Mouse (Mus musculus) layer of hippocampus, adult 2 months (tissue): ENCODE measurements around the gene Aff4. TPM values are rescaled to one million over a fixed set of nuclear protein-coding genes. Genes with fewer than 3 reads are reported as not detected.
A peak's percentile ranks its signal among the peaks of the same experiment; 100 is the strongest.

ENCODE experiments used
- DNase-seq, 2 experiments: peaks; one replicate each; pipeline ENCODE4 v3.0.0; 2022; ENCODE audit warnings: low spot score in 2 of 2
- H3K27ac ChIP-seq: fragments of 200-600 bp; 2 replicates; pipeline ENCODE4 v1.8.1; 2022
- H3K4me3 ChIP-seq: fragments of 200-600 bp; 2 replicates; pipeline ENCODE4 v1.8.1; 2022; ENCODE audit warnings: mild to moderate bottlenecking
- CTCF ChIP-seq: fragments of 200-600 bp; conservative IDR thresholded peaks from 2 replicates; pipeline ENCODE4 v1.8.1; 2022; ENCODE audit warnings: antibody characterized with exemption, mild to moderate bottlenecking, moderate library complexity
- microRNA-seq, 2 experiments: library from miRNA; unstranded; fragments of <30 nt; microRNA quantifications; one replicate each; pipeline ENCODE4 v1.2.0; 2021
- total RNA-seq, 2 experiments: library from RNA; stranded (reverse); gene quantifications; 2 replicates each; pipeline ENCODE4 v1.2.3; 2021

Gene Aff4
- total RNA-seq, 2 experiments from 2014 or later: 241 to 245 TPM

- no peak for DNase-seq
- no peak for TF ChIP-seq CTCF
- H3K27ac ChIP-seq: peak overlapping the region; percentile 76
- H3K4me3 ChIP-seq: peak overlapping the region; percentile 56
These were observed 113.2 kb downstream of the Aff4 start for GRCm38 (mm10) chr11:53463551-53464424.

- peak overlapping the region; percentile 90 for H3K27ac ChIP-seq
- peak; percentile 95 for TF ChIP-seq CTCF
These were observed 115.8 kb downstream of the Aff4 start for GRCm38 (mm10) chr11:53466231-53466971.

DNA sequence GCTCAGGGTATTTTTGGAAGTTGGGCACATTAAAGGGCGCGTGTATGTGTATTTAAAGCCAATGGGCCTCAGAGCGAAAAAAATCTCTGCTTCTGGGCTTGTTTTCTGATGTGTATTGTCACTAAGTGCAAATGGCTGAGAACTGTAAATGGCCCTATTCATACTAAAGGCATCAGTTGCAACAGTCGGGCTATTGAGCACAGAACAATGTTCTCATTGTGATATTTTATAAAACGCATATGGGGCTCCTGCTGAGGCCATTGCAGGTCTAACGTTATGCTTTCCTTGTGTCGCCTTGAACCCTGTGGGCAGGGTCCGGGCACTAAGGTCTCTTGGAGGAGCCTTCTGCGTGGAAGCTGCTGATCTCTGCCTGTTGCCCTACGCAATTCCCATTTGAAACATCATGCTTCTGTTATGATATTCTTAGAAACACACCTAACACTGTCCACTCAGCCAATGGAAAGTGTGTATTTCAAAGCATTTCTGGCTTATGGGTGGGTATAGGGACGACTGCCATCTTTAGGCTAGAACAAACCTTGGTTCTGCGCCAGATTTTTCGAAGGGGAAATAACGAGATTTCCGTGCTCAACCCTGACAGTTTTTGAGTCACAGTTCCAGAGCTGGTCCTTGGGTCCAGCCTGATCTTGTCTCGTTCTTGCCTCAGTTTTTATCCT, 118.8 kb downstream of the Aff4 start:
- peak overlapping the region; percentile 44 for H3K4me3 ChIP-seq
- peak overlapping the region; percentile 97 for H3K27ac ChIP-seq
- no peak for TF ChIP-seq CTCF
- no peak for DNase-seq

More at GRCm38 (mm10) chr11:53466231-53466971, 115.8 kb downstream of the Aff4 start:
- peak; percentile 83 to 89 for DNase-seq
- peak overlapping the region; percentile 48 for H3K4me3 ChIP-seq

GRCm38 (mm10) chr11:53469968-53470695, 119.5 kb downstream of the Aff4 start, which contains the start of gene Gm9837:
Gene Gm9837, minus strand, starts transcription at chr11:53470479.
- DNase-seq: peak; percentile 93 to 94
- TF ChIP-seq CTCF: peak; percentile 94
- peak within 1 kb of the TSS; percentile 44 for H3K4me3 ChIP-seq
- peak within 1 kb of the TSS; percentile 97 for H3K27ac ChIP-seq

Small RNAs within 50 kb of the gene (microRNA-seq; reads per million reads assigned to microRNA genes)
- 0 reads per million in 2 experiments for gene Mir6920

Other genes starting within 250 kb of the Aff4 start
- gene Hspa4, start 50.4 kb upstream of the Aff4 start, total RNA-seq: 100 to 1,000 TPM; 165 to 179 TPM
- 10 to 100 TPM; 11.2 to 12.6 TPM for gene Zcchc10, start 26.2 kb upstream of the Aff4 start, total RNA-seq
- gene Leap2, start 72.3 kb downstream of the Aff4 start, total RNA-seq: not detected
- gene Uqcrq, start 80.0 kb downstream of the Aff4 start, total RNA-seq: 100 to 1,000 TPM; 383 to 419 TPM
- 1 to 10 TPM in 1 of 2 experiments, under 1 TPM in 1; 0.67 to 2.0 TPM for gene Gdf9, start 80.2 kb downstream of the Aff4 start, total RNA-seq
- under 1 TPM; 0.20 to 0.26 TPM for gene Gm10447, start 106.3 kb downstream of the Aff4 start, total RNA-seq
- gene Shroom1, start 106.4 kb downstream of the Aff4 start, total RNA-seq: 1 to 10 TPM; 4.8 to 5.1 TPM
- gene Gm9837, start 119.6 kb downstream of the Aff4 start, total RNA-seq: under 1 TPM in 1 of 2 experiments, not detected in 1; 0.52 TPM
- gene Gm9945, start 129.3 kb downstream of the Aff4 start, total RNA-seq: 1 to 10 TPM; 2.5 to 3.4 TPM
- gene Sowaha, start 129.4 kb downstream of the Aff4 start, total RNA-seq: 100 to 1,000 TPM; 137 to 142 TPM
- gene Sept8, start 168.4 kb downstream of the Aff4 start, total RNA-seq: 100 to 1,000 TPM; 240 to 254 TPM
- 100 to 1,000 TPM; 130 to 133 TPM for gene Kif3a, start 216.5 kb downstream of the Aff4 start, total RNA-seq